18 mouse cellular contexts compared by ENCODE assay signal in genomic region chr2:110795928-110796327, GRCm38 (mm10).
"Had no signal": no experiment of that assay in that cellular context is flagged by ENCODE, and none has a peak within 500 bp of the region (broad histone marks: within the 10 kb centered on the region; RNA-seq: fewer than 3 reads in every experiment).

No protein-coding gene starts in this region.

- H3K4me1 ChIP-seq: lung, embryonic 15.5 days; megakaryocyte, embryonic 14.5 days; midbrain, embryonic 15.5 days; neural tube, embryonic 13.5 days; neural tube, embryonic 15.5 days had no signal

- H3K9me3 ChIP-seq: lung, embryonic 15.5 days; midbrain, embryonic 15.5 days; neural tube, embryonic 13.5 days; neural tube, embryonic 15.5 days had no signal

- H3K4me3 ChIP-seq: lung, embryonic 15.5 days; megakaryocyte, embryonic 14.5 days; midbrain, embryonic 15.5 days; neural tube, embryonic 13.5 days; neural tube, embryonic 15.5 days had no signal

- ATAC-seq: lung, postnatal 0 days; midbrain, embryonic 15.5 days had no signal

- H3K4me2 ChIP-seq: lung, embryonic 15.5 days; midbrain, embryonic 15.5 days; neural tube, embryonic 13.5 days; neural tube, embryonic 15.5 days had no signal

- H3K27ac ChIP-seq: liver, embryonic 14.5 days; lung, embryonic 15.5 days; macrophage; midbrain, embryonic 15.5 days; neural tube, embryonic 13.5 days; neural tube, embryonic 15.5 days had no signal

- H3K9ac ChIP-seq: liver, embryonic 14.5 days; lung, embryonic 15.5 days; midbrain, embryonic 15.5 days; neural tube, embryonic 13.5 days; neural tube, embryonic 15.5 days had no signal

- H3K36me3 ChIP-seq: lung, embryonic 15.5 days; midbrain, embryonic 15.5 days; neural tube, embryonic 13.5 days; neural tube, embryonic 15.5 days had no signal

- H3K27me3 ChIP-seq: lung, embryonic 15.5 days; megakaryocyte, embryonic 14.5 days; midbrain, embryonic 15.5 days; neural tube, embryonic 13.5 days; neural tube, embryonic 15.5 days had no signal

- DNase-seq: lung, adult 2 months; lung, postnatal 14 days; lung, postnatal 36 days; retina, postnatal 1 day; right cerebral cortex, adult 18-20 months; right cerebral cortex, postnatal 4 days; spleen, adult 18-20 months; thymus, adult 18-20 months; thymus, postnatal 14 days; thymus, postnatal 36 days had no signal
